Mouse (Mus musculus) testis, adult 2 months (tissue): Measurements from ENCODE around the gene Cbwd1.

Experiments
- CTCF ChIP-seq: fragments of 200-500 bp; IDR thresholded peaks from 2 replicates; pipeline ENCODE4 v1.5.1; 2012; ENCODE audit warnings: low read depth, mild to moderate bottlenecking, inconsistent platforms, low read length, moderate library complexity; ENCODE audit not compliant: control insufficient read depth, insufficient read depth, insufficient replicate concordance
- POLR2A ChIP-seq: fragments of 200-500 bp; IDR thresholded peaks from 2 replicates; pipeline ENCODE4 v1.6.1; 2012; ENCODE audit warnings: low read depth, mild to moderate bottlenecking, inconsistent platforms, low read length, moderate library complexity; ENCODE audit not compliant: control insufficient read depth

GRCm38 (mm10) chr19:24966941-24967340 lies 5.5 kb upstream of the Cbwd1 start:
- no peak for TF ChIP-seq CTCF
- TF ChIP-seq POLR2A: no peak
